Mouse (Mus musculus) lung, adult 18-20 months (tissue): ENCODE data around the gene Avil.
"Not testable (repeated sequence)": the region's sequence is repeated elsewhere in the genome, so short reads cannot be mapped to it uniquely, and the experiment has no call there.

ENCODE experiments used
- DNase-seq, 2 experiments: peaks; one replicate each; pipeline ENCODE4 v3.0.0; 2022; ENCODE audit warnings: mixed read lengths in 2 of 2

The Avil gene

DNA sequence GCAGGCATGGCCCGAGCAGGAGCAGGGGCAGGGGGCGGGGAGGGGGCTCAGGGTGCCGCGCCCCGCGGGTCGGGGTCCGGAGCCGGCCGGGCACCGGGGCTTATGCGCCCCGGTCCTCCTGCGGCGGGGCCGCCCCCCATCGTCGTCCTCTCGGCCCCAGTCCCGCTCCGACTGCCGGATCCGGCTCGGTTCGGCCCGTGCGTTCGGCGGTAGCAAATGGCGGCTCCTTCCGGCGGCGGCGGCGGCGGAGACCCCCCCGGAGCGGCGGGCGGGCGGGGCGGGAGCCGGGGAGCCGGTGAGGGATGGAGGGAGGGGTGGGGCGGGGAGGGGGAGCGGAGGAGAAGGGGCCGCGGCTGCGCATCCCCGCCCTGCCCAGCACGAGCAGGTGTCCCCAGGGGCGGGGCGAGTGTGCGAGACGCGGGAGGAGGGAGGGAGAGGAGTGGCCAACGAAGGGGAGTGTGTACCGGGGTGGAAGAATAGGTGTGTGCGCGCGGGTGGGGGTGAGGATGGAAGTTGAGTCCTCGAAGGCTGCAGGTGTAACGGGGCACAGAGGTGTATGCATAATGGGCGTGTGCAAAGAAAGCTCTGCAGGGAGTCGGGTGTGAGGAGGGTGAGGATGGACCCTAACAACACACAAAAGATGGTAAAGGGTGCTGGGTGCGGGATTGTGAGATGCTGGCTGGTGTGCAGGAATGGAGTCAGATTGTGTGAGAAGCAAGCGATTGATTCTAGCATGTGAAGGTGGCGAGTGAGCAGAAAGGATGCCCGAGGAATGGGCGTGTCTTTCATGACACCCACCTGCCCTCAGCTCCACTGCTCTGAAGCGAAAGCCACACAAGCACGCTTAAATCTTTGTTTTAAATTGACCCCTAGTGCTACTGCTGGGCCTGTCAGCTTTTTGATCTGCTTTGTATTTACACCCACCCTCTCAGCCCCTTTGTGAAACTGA, 59.7 kb downstream of the Avil start, which contains the start of gene March9:
Gene March9 (minus strand): TSS at position 217 of the 949 bp plus-strand sequence.
- peak; percentile 90 to 91 for DNase-seq

DNA sequence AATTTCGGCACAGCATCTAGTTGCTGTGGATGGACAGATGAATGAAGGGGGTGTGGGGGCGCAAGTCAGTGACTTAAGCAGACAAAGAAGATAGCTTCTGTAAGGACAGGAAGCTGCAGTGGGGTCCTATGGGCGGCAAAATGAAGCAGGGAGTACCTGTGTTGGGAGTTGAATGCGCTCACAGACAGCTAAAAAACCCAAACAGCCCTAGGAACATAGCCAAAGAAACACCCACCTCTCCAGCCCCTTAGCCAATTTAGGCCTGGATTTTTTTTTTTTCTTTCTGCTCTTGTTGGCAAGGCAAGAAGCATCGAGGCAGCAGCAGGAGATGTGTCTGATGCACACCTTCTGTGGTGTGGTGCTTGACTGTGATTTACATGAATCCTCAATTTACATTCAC, 60.6 kb downstream of the Avil start:
- DNase-seq, result no peak

DNA sequence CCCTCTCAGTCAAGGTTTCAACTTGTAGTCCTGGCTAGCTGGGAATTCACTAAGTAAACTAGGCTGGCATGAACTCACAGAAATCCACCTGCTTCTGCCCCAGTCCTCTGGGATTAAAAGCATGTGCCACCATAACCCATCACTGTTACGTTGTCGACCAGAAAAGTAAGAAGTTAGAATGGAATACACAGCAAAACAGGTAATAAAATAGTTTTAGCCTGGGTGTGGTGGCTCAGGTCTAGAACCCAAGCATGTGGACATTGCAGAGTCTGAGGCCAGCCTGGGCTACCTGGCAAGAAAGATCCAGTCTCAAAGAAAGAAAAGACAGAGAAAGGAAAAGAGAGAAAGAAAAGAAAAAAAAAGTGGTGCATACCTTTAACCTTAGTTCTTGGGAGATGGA, 61.0 kb downstream of the Avil start:
- no peak for DNase-seq

DNA sequence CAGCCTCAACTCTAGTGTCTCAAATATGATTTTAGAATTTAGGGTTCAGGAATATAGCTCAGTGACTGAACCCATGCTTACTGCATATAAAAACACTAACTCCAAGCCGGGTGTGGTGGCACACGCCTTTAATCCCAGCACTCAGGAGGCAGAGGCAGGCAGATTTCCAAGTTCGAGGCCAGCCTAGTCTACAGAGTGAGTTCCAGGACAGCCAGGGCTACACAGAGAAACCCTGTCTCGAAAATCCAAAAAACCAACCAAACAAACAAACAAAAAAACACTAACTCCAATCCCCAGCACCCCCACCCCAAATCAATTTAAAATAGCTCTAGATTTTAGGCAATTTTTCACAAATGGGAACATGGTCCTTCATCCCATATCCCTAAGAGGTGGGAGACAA, 61.6 kb downstream of the Avil start:
- DNase-seq, result not testable (repeated sequence)

DNA sequence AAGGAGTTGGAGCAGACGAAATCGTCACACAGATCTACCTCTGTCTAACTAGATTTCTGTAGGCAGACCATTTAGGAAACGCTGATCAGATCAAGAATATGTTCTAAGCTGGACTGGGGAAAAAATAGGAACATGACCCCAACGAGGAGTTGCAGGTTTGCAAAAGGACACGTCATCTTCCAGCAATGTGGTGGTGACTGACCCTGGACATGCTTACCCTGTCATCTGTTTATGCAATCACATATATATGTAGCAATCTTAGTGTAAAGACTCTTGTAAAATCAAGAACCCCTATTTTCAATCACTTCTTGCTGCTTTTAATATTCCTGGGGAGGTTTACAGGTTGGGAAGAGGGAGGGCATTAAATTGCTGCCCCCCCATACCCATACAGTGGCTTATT, 62.0 kb downstream of the Avil start:
- no peak for DNase-seq

DNA sequence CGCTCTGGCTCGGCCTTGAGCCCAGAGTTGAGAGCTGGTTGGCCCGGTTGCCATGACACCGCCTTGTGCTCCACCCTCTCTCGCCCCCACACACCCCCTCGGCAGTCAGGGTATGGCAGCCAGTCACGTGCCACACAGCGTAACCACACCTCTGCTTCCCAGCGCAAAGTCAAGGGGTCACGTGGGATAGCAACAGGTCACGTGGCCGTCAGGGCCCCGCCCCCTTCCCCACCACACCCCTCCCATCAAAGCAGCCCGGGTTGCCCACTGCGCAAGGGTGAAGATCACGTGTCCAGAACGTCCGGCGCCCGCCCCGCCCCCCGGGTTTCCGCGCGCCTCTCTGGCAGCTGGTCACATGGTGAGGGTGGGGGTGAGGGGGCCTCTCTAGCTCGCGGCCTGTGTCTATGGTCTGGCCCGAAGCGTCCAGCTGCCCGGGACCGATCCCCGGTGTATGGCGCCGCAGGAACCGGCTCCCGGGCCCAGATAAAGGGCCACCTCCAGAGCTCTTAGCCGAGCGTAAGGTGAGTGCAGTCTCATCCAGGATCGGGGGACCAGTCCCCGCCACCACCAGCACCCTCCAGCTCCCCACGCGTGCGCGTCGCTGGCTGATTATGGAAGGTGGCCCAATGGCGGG, 62.8 kb downstream of the Avil start, which contains the start of gene Cdk4:
Gene Cdk4 (plus strand): TSS at position 296 of the 634 bp plus-strand sequence.
- DNase-seq, result peak; percentile 98

DNA sequence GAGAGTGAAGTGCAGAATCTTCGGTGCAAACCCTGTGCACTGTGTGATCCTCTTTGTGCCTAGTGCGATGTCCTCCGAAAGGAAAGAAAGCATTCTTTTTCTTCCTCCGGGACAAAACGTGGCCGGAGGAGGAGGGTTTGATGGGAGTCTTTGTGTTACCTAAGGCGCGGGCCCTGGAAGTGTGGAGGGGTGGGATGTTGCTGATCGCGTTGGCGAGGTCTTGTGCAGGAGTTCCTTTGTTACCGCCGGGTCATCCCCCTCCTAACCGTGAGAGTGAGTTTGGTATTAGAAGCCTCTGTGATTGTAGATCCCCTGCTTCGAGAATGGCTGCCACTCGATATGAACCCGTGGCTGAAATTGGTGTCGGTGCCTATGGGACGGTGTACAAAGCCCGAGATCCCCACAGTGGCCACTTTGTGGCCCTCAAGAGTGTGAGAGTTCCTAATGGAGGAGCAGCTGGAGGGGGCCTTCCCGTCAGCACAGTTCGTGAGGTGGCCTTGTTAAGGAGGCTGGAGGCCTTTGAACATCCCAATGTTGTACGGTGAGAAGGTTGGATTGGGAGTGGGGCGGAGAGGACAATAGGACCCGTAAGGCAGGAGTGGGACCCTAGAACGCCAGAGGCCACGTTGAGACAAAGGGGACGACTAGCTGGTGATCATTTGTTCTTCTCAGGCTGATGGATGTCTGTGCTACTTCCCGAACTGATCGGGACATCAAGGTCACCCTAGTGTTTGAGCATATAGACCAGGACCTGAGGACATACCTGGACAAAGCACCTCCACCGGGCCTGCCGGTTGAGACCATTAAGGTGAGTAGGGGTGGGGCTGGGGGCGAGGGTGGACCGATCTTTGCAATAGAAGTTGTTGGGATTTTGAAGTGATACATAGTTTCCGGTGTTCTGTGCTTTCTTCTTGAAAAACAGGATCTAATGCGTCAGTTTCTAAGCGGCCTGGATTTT, 63.7 kb downstream of the Avil start:
- DNase-seq, result no peak

DNA sequence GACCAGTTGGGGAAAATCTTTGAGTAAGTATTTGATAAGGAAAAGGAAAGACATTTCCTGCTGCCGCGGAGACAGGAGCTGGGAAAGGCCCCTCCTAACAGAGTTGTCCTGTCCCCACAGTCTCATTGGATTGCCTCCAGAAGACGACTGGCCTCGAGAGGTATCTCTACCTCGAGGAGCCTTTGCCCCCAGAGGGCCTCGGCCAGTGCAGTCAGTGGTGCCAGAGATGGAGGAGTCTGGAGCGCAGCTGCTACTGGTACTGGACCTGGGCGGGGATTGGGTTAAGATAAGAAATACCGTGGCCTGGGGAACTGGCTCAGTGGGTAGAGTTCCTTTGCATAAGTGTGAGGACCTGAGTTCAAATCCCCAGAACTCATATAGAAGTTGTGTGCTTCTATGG, 65.5 kb downstream of the Avil start:
- DNase-seq, result no peak

DNA sequence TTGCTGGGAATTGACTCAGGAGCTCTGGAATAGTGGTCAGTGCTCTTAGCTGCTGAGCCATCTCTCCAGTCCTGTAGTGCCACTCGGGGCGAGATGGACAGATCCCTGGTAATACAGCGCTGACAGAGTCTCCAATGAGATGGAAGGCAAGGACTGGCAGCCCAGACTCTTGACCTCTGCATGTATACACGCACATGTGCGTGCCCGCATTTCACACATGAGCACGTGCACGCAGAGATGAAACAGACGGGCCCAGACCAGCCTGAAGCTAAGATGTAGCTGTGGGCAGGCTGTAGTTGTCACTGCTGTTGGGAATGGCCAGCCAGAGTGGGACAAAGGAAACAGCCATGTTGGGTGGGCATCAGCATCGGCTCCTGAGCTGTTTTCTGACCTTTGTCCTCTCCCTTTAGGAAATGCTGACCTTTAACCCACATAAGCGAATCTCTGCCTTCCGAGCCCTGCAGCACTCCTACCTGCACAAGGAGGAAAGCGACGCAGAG, 66.1 kb downstream of the Avil start:
- DNase-seq, result no peak

DNA sequence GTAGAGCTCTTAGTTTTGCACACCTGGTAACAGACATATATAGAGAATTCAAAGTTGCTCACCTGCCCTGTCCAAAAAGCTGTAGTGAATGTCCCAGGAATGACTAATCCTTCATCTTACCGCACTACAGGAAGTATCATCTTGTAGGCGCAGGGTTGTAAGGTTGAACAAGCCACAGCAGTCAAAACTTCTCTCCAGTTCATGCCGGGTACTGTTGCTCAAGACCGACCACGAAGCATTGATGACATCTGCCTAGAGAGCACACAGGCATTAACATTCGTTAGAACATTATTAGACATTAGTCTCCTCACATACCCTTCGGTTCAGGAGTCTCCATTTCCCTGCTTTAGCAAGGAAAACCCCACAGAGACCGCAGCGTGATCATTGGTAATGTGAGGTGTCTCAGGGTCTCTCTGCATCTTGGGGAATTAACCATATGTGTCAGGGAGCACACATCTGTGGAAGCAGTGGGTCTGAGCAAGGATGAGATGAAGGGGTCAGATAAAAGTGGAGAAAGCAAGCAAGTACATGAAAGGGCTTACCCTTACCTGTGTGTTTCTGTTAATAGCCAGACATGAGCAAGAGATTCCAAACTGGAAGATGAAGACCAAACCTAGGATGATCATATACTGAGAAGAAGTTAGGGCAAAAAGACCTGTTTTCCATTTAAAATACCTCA, 68.0 kb downstream of the Avil start:
- no peak for DNase-seq

DNA sequence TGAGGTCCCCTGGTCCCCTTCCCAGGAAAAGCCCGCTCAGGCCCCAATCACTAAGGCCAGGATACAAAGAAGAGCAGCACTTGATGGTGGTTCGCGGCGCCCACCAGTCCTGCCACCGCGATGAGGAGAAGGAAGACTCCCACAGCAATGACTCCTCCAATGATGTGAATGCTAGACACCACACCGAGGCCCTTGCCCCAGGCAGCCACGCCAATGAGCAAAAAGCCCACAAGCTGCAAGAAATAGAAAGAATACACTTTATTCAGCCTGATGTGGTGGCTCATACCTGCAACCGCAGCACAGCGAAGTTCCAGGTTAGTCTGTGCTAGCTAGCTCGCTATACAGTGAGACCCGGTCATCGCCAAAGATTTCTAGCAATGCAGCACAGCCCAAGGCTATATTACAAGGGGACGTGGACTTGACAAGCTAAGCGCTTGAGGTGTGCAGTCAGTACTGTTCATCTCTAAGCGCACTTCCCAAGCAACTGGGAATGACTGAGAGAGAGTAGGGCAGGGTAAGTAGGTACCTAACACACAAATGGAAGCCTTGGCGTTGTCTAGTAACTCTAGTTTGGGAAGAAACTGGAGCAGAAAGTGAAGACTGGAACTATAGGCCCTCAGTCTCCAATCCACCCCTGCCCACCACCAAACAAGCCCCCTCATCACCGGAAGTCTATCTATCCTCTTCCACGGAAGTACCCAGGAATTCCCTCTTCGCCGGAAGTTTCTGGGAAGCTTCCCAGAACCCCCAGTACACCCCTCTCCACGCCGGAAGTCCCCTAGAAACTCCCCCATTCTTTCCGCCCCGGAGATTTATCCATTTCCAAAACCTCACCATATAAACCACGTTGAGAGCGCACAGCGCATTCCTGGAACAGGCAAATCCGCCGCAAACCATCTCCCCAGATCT, 69.0 kb downstream of the Avil start:
- DNase-seq, result no peak
